Mouse (Mus musculus) neural tube, postnatal 0 days (tissue): ENCODE measurements around the gene Atp7a. TPM values are rescaled to one million over a fixed set of nuclear protein-coding genes. Genes with fewer than 3 reads are reported as not detected.

Experiments used
- polyA plus RNA-seq: library from polyadenylated mRNA; unstranded; fragments of >200 nt; fragmentation: Nextera tagmentation; extraction: Ambion mirVana; gene quantifications from 2 replicates; pipeline ENCODE4 v1.2.1, GENCODE M21; 2015

Gene Atp7a
- 4.7 and 5.0 TPM in 2 replicates for polyA plus RNA-seq

GRCm38 (mm10) chrX:106026418-106027342 lies at the start of gene Atp7a:
TSS of gene Atp7a (plus strand) at chrX:106027276.

GRCm38 (mm10) chrX:106011465-106012159 lies 15.5 kb upstream of the Atp7a start, which contains the start of gene Magt1:
TSS of gene Magt1 (minus strand) at chrX:106011906.

GRCm38 (mm10) chrX:106015571-106016322 lies 11.3 kb upstream of the Atp7a start, which contains the start of gene Cox7b:
TSS of gene Cox7b (plus strand) at chrX:106015700.

GRCm38 (mm10) chrX:106142936-106143335 lies 115.9 kb downstream of the Atp7a start, which contains the start of gene Tlr13:
TSS of gene Tlr13 (plus strand) at chrX:106143204.

Other genes with a start within 250 kb of the Atp7a start
- gene Atrx, start 97.9 kb upstream of the Atp7a start, polyA plus RNA-seq = 175 and 185 TPM in 2 replicates
- gene Magt1, start 15.4 kb upstream of the Atp7a start, polyA plus RNA-seq = 17.2 and 18.3 TPM in 2 replicates
- gene Cox7b, start 11.6 kb upstream of the Atp7a start, polyA plus RNA-seq = 560 and 579 TPM in 2 replicates
- 0.24 and 0.41 TPM in 2 replicates for gene Tlr13, start 115.9 kb downstream of the Atp7a start, polyA plus RNA-seq
- gene Pgk1, start 159.8 kb downstream of the Atp7a start, polyA plus RNA-seq = 278 and 282 TPM in 2 replicates
- gene Taf9b, start 193.9 kb downstream of the Atp7a start, polyA plus RNA-seq = 28.5 and 30.6 TPM in 2 replicates
- not detected in 2 replicates for gene Fnd3c2, start 228.1 kb downstream of the Atp7a start, polyA plus RNA-seq